Mouse (Mus musculus): ENCODE measurements around the gene Chst4.

Gene Chst4

DNA sequence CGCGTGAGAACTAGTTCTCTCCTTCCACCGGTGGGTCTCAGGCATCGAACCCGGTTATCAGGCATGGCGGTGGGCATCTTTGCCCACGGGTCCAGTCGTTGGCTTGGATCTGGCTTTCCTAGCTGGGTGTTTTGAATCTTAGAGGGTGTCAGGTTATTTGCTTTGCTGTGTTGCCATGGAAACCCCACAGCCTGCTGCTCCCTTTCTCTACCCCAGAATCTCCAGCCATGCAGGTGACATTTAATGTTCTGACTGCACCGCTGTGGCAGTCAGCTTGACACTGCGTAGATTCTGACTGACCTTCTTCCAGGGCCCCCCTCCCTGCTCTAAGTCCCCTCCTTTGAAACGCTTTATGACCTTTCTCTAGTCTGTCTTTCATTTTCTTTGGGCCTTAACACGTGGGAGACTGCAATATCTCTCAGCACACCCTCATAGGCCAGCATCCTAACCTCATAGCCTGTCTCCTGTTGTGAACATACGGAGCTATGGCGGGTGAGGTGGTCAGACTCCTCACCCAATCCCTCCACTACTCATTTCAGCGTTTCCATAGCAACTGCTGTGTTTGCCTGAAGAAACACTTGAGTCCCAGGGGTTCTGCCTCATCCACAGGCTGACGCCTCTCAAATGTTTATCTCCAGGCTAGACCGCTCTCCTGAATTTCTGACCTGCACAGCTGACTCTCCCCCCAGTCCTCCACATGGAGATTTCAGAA lies 33.1 kb downstream of the Chst4 start:
- DNase-seq: no peak

GRCm38 (mm10) chr8:110004300-110004699 lies 35.2 kb downstream of the Chst4 start:
- DNase-seq: no peak

GRCm38 (mm10) chr8:110002953-110003352 lies 36.6 kb downstream of the Chst4 start:
- peak; percentile 49 for DNase-seq

DNA sequence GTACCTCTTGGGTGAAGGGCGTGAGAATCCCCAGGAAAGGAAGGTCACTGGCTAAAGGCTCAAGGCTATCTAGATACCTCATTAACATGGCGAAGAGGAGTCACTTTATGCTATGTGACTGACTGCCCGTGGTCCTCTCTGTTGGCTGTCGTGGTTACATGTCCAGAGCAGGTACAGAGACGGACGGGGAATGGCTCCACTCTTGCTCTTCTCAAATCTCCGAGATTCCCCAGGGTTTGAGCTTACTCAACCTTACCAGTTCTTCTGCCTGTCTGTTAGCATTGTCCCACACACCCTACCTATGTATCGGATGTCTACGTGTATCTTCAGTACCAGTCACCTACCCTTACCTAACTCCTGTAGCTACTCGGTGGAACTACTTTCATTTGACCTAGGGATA lies 39.6 kb downstream of the Chst4 start:
- no peak for DNase-seq

- no peak for DNase-seq
Observed at GRCm38 (mm10) chr8:109998066-109998465, 41.5 kb downstream of the Chst4 start.

GRCm38 (mm10) chr8:109997381-109997780 lies 42.2 kb downstream of the Chst4 start:
- no peak for DNase-seq

- no peak for DNase-seq
Observed at GRCm38 (mm10) chr8:109992951-109993350, 46.6 kb downstream of the Chst4 start.

GRCm38 (mm10) chr8:109992166-109992565 lies 47.4 kb downstream of the Chst4 start:
- DNase-seq: no peak

DNA sequence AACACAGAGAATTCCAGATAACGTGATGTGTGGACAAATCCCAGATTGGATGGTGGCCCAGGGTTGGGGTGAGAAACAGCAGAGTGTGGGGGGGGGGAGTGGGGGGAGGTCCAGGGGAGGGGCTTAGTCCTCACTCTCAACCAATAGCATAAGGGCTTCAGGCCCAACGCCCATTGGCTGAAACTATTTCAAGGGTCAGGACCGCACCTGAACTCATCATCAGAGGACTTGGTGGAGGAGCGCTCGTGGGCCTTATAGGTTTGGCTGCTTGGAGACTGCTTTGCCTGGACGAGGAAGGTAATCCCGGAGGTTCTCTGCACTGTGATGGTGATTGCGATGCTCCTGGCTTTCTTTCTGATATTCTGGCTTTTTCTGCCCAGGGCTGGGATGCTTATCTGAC lies 49.3 kb downstream of the Chst4 start, which contains the start of gene Tat:
Gene Tat (plus strand): TSS at position 214 of the 400 bp plus-strand sequence.
- DNase-seq: no peak

- DNase-seq: no peak
Observed at GRCm38 (mm10) chr8:109989151-109989550, 50.4 kb downstream of the Chst4 start.

DNA sequence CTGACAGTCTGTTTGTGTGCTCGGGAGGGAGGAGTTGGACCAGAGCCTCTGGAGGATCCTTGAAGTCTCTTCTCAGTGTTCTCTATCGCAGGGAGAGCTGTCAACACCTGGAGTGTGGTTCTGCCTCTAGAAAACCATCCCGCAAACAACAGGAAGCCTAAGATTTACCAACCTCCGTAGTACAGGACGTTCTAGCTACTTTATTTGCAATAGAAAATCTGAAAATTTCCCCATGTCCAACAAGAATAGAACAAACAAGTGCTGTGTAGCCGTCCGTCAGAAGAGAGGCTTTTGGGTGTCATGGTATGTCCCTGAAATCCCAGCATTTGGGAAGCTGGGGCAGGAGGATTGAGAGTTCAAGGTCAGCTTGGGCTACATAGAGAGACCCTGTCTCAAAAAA lies 51.8 kb downstream of the Chst4 start:
- no peak for DNase-seq

DNA sequence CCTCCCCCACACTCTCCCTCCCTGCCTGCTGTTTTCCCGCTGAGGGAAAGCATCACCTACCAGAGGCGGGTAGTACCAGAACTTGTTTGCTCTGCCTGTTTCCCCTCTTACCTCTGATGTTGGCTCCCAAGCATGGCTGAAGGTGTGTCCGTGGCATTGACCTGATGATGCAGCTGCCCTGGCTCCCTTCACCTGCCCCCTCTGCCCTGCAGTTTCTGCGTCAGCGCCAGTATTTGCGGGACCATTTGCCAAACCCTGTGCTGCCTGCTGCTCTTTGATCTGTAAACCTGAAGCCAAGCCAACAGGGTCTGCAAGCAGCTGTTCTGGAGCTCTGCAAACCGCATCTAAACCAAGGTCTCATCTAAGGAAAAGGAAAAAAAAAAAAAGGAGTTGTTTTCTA lies 53.2 kb downstream of the Chst4 start:
- peak; percentile 8 for DNase-seq

GRCm38 (mm10) chr8:109983944-109984343 lies 55.6 kb downstream of the Chst4 start:
- no peak for DNase-seq

GRCm38 (mm10) chr8:109982386-109983105 lies 57.0 kb downstream of the Chst4 start:
- DNase-seq: peak; percentile 51

DNA sequence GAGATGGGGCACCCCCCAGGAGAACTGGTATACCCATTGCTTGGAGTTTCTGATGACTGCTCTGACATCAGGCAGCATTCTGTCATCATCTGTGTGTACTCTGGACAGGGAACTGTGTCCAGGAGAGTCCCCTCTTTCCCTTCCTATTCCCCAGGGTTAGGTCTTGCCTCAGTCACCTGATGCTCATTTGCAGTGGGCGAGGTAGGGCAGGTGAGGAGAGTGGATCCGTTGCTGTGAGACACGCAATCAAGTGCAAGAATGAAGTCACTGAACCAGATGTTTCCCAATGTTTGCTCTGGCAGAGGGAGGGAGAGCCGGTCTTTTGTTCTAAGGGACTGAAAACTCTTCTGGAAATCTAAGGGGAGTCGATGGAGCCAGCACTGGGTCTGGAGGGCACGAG lies 60.2 kb downstream of the Chst4 start:
- no peak for DNase-seq
